Mouse (Mus musculus) skeletal muscle tissue, postnatal 0 days (tissue): ENCODE results near the gene Gm21988. TPM values are rescaled to one million over a fixed set of nuclear protein-coding genes. Genes with fewer than 3 reads are reported as not detected.

Experiments
- microRNA counts: library from miRNA; unstranded; fragments of <30 nt; microRNA quantifications from one replicate; lab custom pipeline; 2015
- microRNA-seq, 2 experiments: library from miRNA; unstranded; fragments of <30 nt; microRNA quantifications; one replicate each; pipeline ENCODE4; 2016
- polyA plus RNA-seq: library from polyadenylated mRNA; unstranded; fragments of >200 nt; fragmentation: Nextera tagmentation; extraction: Ambion mirVana; gene quantifications from 2 replicates; pipeline ENCODE4 v1.2.1, GENCODE M21; 2015

The Gm21988 gene
- 6.0 and 7.6 TPM in 2 replicates for polyA plus RNA-seq

DNA sequence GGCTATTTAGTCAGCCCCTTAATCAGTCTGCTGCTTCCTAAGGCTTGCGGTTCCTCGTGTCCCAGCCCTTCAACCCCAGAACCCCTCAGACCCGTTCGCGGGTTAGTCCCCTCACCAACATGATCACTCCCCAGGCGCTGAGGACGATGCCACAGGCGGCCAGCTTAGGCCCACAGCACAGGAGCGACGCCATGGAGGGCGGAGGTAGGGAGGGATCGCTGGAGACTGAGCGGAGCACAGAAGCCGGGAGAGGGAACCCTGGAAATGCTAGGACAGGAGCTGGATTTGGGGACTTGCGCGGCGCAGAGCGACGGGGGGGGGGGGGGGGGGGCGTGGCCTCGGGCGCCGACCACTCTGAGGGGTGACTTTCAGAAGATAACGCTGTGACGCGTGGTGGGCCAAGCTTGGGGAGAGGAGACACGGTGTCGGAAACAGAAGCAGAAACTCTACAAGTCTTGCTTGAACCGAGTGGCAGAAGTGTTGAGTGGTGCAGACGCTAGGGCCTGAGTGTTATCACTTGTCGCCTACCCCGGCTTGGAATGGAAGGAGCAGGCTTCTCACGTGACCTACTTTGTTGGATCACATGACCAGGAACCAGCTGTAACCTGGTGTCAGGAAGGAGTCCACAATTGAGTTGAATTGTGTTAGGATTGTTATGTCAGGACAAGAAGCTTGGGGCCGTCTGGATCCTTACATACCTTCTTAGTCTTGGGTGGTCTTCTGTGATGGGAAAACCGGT is at the start of gene Gm21988, which contains the start of gene Rnasek:
Gm21988 (minus strand) TSS at position 290 of the 739 bp plus-strand sequence.
Rnasek (minus strand) TSS at position 302 of the 739 bp plus-strand sequence.

DNA sequence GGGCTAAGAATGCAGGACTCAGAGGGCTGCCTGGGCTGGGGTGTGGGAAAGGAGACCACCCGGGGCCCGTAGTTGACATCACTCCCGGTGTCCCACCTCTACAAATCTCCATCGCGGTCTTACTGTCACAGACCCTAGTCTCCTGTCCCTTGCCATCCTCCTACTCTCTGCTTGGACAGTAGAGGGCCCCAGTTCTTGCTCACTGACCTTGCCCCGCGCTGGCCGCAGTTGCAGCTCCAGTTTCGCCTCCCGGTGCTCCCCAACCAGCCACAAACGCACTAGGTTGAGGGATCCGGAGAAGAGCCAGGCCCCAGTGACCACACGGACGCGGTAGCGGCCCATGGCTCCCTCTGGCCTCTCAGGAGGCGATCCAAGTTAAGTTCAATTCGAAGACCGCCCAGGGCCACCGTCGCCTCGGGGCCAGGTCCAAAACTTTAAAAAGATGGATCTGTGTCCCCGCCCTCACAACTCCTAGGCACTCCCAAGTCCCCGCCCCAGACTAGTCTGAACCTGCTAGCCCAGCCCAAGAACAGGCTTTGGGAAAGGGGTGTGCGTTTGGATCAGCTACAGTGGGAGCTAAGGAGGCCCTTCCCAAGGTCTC is 15.4 kb upstream of the Gm21988 start, which contains the start of gene Alox12:
Alox12 (minus strand) TSS at position 423 of the 601 bp plus-strand sequence.

DNA sequence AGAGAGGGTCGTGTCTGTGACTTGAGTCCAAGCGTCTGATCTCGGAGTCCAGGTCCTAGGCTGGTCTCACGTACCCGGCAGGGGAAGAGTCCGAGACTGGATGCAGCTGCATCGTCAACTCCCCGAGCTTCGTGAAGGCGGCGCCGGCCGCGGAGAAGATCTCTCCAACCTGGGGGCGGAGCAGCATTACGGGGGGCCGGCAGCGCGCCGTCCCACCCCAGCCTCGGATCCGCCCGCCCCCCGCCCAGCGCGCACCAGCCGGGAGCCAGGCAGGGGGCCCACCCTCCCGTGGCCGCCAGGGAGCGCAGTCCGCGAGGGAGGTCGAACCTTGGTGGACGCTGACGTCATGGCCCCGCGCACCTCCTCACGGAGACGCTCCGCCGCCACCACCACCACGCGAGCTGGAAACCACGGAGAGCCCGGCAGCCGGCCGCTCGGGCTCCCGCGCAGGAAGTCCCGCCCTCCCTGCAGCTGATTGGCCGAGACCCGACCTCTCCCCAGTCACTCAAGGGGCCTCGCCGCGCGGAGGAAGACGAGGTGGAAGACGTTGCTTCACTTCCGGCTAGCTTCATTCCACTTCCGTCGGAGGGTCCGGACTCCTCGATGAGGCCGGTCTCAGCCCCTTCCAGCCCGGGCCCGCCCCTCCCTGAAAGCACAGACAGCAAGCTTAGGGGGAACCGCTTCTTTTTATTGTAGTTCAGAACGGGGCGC is 2.0 kb downstream of the Gm21988 start, which contains the start of gene 0610010K14Rik:
0610010K14Rik (minus strand) TSS at position 458 of the 711 bp plus-strand sequence.

DNA sequence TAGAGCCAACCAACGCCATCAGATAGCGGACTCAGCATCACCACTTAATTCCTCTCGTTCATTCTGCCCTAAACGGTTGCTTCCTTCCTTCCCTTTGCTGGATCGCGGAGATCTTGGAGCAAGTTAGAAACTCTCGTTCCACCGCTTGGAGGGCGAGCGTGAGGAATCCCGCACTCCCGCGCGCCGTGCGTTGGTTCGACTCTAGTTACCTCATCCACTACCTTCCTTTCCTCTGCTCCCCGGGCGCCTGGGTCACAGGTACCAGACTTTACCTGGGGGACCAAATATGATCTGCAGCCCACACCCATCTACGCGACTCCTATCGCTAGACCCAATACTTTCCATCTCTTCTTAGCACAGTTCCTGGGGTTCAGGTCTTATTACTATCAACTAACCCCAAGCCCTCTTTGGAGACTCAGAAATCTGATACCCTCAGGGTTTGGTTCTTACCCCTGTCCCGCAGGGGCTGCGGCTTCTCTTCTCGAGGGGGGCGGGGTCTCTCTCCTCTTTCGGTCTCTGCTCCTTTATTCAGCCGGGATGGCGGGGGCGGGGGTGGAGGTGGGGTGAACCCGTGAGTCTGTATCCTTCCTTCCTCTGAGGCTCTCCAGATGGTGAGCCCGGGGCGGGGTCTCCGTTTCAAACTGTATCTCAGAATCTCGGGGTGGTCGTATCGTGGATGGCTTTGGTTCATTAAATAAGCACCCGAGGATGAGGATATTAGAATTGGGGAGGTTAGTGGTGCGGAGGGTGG is 10.2 kb downstream of the Gm21988 start, which contains the start of gene Bcl6b:
Bcl6b (minus strand) TSS at position 539 of the 751 bp plus-strand sequence.

DNA sequence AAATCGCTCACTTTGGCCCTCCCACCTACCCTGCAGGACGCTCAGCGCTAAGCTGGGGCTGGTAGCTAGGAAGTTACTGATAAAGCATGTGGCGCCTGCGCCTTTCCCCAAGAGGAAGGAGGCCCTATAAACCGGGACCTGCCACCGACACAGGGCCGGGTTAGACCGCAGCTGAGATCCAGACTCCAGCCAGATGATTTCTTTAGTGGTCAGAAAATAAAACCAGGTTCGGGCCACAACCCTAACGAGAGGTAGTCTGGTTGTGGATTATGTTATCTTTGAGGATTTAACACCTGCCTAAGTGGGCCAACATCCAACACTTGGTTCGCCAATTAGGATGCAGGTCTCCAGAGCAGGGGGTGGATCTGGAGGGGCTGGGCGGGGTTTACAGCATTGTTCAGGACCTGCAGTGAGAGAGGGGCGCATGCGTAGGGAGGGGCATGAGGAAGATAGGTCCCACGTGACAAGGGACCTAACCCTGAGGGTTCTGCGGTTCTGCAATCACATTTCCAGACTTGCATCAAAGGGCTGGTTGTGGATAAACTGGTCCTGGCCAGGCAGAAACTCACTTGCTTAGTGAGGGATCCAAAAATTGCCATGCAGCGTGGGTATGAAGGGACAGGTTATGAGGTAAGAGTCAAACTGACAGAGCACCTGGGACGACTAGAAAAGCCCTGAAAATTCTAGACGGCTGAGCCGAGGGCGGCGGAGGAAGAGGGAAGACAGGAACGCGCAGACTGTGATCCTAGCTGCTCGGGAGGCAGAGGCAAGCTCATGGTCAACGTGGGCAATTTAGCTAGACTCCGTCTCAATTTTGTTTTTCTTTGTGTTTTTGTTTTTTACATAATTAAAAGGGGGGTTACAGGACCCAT is 18.7 kb downstream of the Gm21988 start, which contains the start of gene Slc16a13:
Slc16a13 (minus strand) TSS at position 334 of the 872 bp plus-strand sequence.

DNA sequence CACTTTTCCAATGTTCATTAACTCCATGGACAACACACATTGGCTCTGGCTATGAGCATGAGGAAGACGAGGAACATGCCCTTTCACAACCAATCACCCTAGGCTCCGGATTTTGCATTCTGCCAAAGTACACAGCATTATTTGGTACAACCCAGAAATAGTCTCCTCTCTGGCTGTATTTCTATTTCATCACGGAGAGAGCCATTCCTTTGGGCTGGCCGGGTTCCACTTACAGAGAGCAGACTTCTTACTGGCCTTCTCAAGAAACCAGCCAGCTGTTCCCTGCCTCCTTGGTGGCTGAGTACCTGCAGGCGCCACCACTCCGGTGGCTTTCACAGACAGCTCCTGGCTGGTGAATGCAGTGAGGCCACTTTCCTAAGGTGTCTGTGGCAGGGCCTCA is 27.2 kb downstream of the Gm21988 start, which contains the start of gene Slc16a11:
Slc16a11 (plus strand) TSS at position 330 of the 400 bp plus-strand sequence.

MicroRNA genes within 50 kb of the gene (microRNA counts, 519-probe panel; counts per million panel counts)
- microRNA mmu-miR-195 (lab: Ali Mortazavi, UCI) (296 counts per million, percentile 58 among the panel's probes with 10 or more counts), microRNA mmu-miR-497 (lab: Ali Mortazavi, UCI) (1,860 counts per million, percentile 64 among the panel's probes with 10 or more counts)

Small RNA genes lying within 50 kb of the gene (microRNA-seq; reads per million reads assigned to microRNA genes)
- gene Mir195a (617 to 804 reads per million in 2 experiments), gene Mir497 (0 reads per million in 2 experiments), gene Mir497b (0 reads per million in 2 experiments)

Other genes with a start within 250 kb of the Gm21988 start
- gene Gabarap, start 248.7 kb downstream of the Gm21988 start, polyA plus RNA-seq: 320 and 389 TPM in 2 replicates
- 31.1 and 33.7 TPM in 2 replicates for gene Phf23, start 244.1 kb downstream of the Gm21988 start, polyA plus RNA-seq
- gene Dvl2, start 239.2 kb downstream of the Gm21988 start, polyA plus RNA-seq: 11.2 and 11.8 TPM in 2 replicates
- gene Acadvl, start 224.4 kb downstream of the Gm21988 start, polyA plus RNA-seq: 311 and 331 TPM in 2 replicates
- gene Dlg4, start 222.9 kb downstream of the Gm21988 start, polyA plus RNA-seq: 3.3 and 5.3 TPM in 2 replicates
- gene Asgr1, start 185.7 kb downstream of the Gm21988 start, polyA plus RNA-seq: 0.13 and 0.21 TPM in 2 replicates
- 0.23 and 0.68 TPM in 2 replicates for gene Asgr2, start 147.2 kb downstream of the Gm21988 start, polyA plus RNA-seq
- 8.2 and 9.7 TPM in 2 replicates for gene Mgl2, start 109.5 kb downstream of the Gm21988 start, polyA plus RNA-seq
- gene Clec10a, start 83.6 kb downstream of the Gm21988 start, polyA plus RNA-seq: 4.7 and 11.4 TPM in 2 replicates
- gene Slc16a11, start 27.1 kb downstream of the Gm21988 start, polyA plus RNA-seq: 0.37 and 0.59 TPM in 2 replicates
- gene Slc16a13, start 18.8 kb downstream of the Gm21988 start, polyA plus RNA-seq: 1.3 and 2.4 TPM in 2 replicates
- gene Bcl6b, start 10.0 kb downstream of the Gm21988 start, polyA plus RNA-seq: 6.5 and 8.3 TPM in 2 replicates
- gene 0610010K14Rik, start 1.9 kb downstream of the Gm21988 start, polyA plus RNA-seq: 70.9 and 85.5 TPM in 2 replicates
- 228 and 235 TPM in 2 replicates for gene Rnasek, start within 50 bp of the Gm21988 start, polyA plus RNA-seq
- 0.91 and 1.7 TPM in 2 replicates for gene Alox12, start 15.5 kb upstream of the Gm21988 start, polyA plus RNA-seq
- 0.21 and 0.27 TPM in 2 replicates for gene Alox12e, start 82.8 kb upstream of the Gm21988 start, polyA plus RNA-seq
- gene Alox15, start 112.2 kb upstream of the Gm21988 start, polyA plus RNA-seq: 0.08 and 0.12 TPM in 2 replicates
- 11.7 and 12.6 TPM in 2 replicates for gene Pelp1, start 170.2 kb upstream of the Gm21988 start, polyA plus RNA-seq
- 8.7 and 12.3 TPM in 2 replicates for gene Arrb2, start 192.8 kb upstream of the Gm21988 start, polyA plus RNA-seq
- gene Med11, start 212.1 kb upstream of the Gm21988 start, polyA plus RNA-seq: 13.6 and 16.3 TPM in 2 replicates
- 0.30 and 0.38 TPM in 2 replicates for gene Zmynd15, start 219.6 kb upstream of the Gm21988 start, polyA plus RNA-seq
- 2.9 and 3.2 TPM in 2 replicates for gene Cxcl16, start 220.2 kb upstream of the Gm21988 start, polyA plus RNA-seq